Mouse (Mus musculus): Measurements from ENCODE around the gene Ajm1.

GRCm38 (mm10) chr2:25583571-25583970 is 2.0 kb upstream of the Ajm1 start:
- TF ChIP-seq POLR2A (IDR thresholded peaks at IDR 0.05; ENCODE audit: borderline replicate concordance, low read depth, low read length) (no peak), CTCF (IDR thresholded peaks at IDR 0.05; ENCODE audit: low read depth, low read length) (no peak)

Data from bone marrow macrophage, adult 2 months (primary cell).